Mouse (Mus musculus) CH12.LX (cell line): Measurements from ENCODE around the gene Dip2b.

Experiments used
- CTCF ChIP-seq, 2 experiments: IDR thresholded peaks in 1 of 2; conservative IDR thresholded peaks in 1 of 2; 2 replicates each; pipeline ENCODE4 v1.5.1; 2011 to 2012; ENCODE audit warnings: low read depth in 2 of 2, low read length in 2 of 2, improper control_type of control experiment in 1 of 2, inconsistent platforms in 1 of 2, mild to moderate bottlenecking in 1 of 2, moderate library complexity in 1 of 2
- EP300 ChIP-seq: IDR thresholded peaks from 2 replicates; pipeline ENCODE4 v1.6.1; 2011; ENCODE audit warnings: low read length, improper control_type of control experiment
- GABPA ChIP-seq: IDR thresholded peaks from 2 replicates; pipeline ENCODE4 v1.6.1; 2012; ENCODE audit warnings: low read depth, low read length, improper control_type of control experiment, inconsistent platforms; ENCODE audit not compliant: insufficient replicate concordance
- HCFC1 ChIP-seq: IDR thresholded peaks from 2 replicates; pipeline ENCODE4 v1.6.1; 2012; ENCODE audit warnings: low read depth, mild to moderate bottlenecking, inconsistent platforms, low read length, improper control_type of control experiment
- MEF2A ChIP-seq: IDR thresholded peaks from 2 replicates; pipeline ENCODE4 v1.6.1; 2014; ENCODE audit warnings: low read depth, mild to moderate bottlenecking, inconsistent platforms, low read length, improper control_type of control experiment, borderline replicate concordance
- POLR2A ChIP-seq: IDR thresholded peaks from 2 replicates; pipeline ENCODE4 v1.6.1; 2011; ENCODE audit warnings: low read depth, mild to moderate bottlenecking, improper control_type of control experiment, low read length
- USF1 ChIP-seq: IDR thresholded peaks from 2 replicates; pipeline ENCODE4 v1.6.1; 2014; ENCODE audit warnings: low read depth, mild to moderate bottlenecking, inconsistent platforms, low read length, improper control_type of control experiment
- ZMIZ1 ChIP-seq: IDR thresholded peaks from 2 replicates; pipeline ENCODE4 v1.6.1; 2012; ENCODE audit warnings: low read depth, mild to moderate bottlenecking, inconsistent platforms, low read length, improper control_type of control experiment
- ZNF384 ChIP-seq: IDR thresholded peaks from 2 replicates; pipeline ENCODE4 v1.6.1; 2012; ENCODE audit warnings: low read depth, low read length, improper control_type of control experiment, inconsistent platforms

GRCm38 (mm10) chr15:100231616-100232525, 193.4 kb downstream of the Dip2b start:
- no peak for TF ChIP-seq CTCF (conservative IDR thresholded peaks at IDR 0.05 in 1 of 2, IDR thresholded peaks at IDR 0.05 in 1 of 2; ENCODE audit: low read depth in 2 of 2, low read length in 2 of 2)
- no peak for TF ChIP-seq ZMIZ1
- TF ChIP-seq POLR2A, result no peak
- no peak for TF ChIP-seq EP300
- TF ChIP-seq USF1, result no peak
- TF ChIP-seq MEF2A, result no peak
- no peak for TF ChIP-seq ZNF384
- no peak for TF ChIP-seq GABPA
- TF ChIP-seq HCFC1, result no peak
